Mouse (Mus musculus): ENCODE measurements around the gene Pphln1. TPM values are rescaled to one million over a fixed set of nuclear protein-coding genes. Genes with fewer than 3 reads are reported as not detected.

Pphln1 gene
- polyA plus RNA-seq, 1 experiment from 2014 or later = 52.1 TPM

GRCm38 (mm10) chr15:93474277-93474676 lies 76.1 kb downstream of the Pphln1 start:
- no peaks in the 10 kb centered on the region for H3K36me3 ChIP-seq
- H3K9ac ChIP-seq = no peak overlapping the region
- no peak overlapping the region for H3K4me3 ChIP-seq
- H3K4me2 ChIP-seq = no peak overlapping the region
- H3K4me1 ChIP-seq (replicated peaks) = peaks cover 30% of the 10 kb centered on the region
- H3K27me3 ChIP-seq (replicated peaks) = no peaks in the 10 kb centered on the region
- 47% methylated on average over 3 of the region's 3 CpGs for WGBS
- no peaks in the 10 kb centered on the region for H3K9me3 ChIP-seq (replicated peaks)
- H3K27ac ChIP-seq (ENCODE audit: poor library complexity, severe bottlenecking) = no peak overlapping the region
- no peak for ATAC-seq (ENCODE audit: insufficient number of reproducible peaks, low FRiP score)

GRCm38 (mm10) chr15:93475688-93476087 lies 77.5 kb downstream of the Pphln1 start:
- ATAC-seq (ENCODE audit: insufficient number of reproducible peaks, low FRiP score) = no peak
- Histone ChIP-seq H3K4me3 (no peak overlapping the region), H3K9me3 (replicated peaks) (no peaks in the 10 kb centered on the region), H3K4me2 (no peak overlapping the region), H3K27ac (ENCODE audit: poor library complexity, severe bottlenecking) (no peak overlapping the region), H3K36me3 (no peaks in the 10 kb centered on the region), H3K27me3 (replicated peaks) (no peaks in the 10 kb centered on the region), H3K4me1 (replicated peaks) (peaks cover 30% of the 10 kb centered on the region), H3K9ac (no peak overlapping the region)
- 79% methylated on average over 8 of the region's 8 CpGs for WGBS

GRCm38 (mm10) chr15:93477729-93478128 lies 79.6 kb downstream of the Pphln1 start:
- ATAC-seq (ENCODE audit: insufficient number of reproducible peaks, low FRiP score) = no peak
- no peaks in the 10 kb centered on the region for H3K9me3 ChIP-seq (replicated peaks)
- no peak overlapping the region for H3K4me2 ChIP-seq
- no peaks in the 10 kb centered on the region for H3K27me3 ChIP-seq (replicated peaks)
- H3K4me1 ChIP-seq (replicated peaks) = peaks cover 23% of the 10 kb centered on the region
- no peak overlapping the region for H3K27ac ChIP-seq (ENCODE audit: poor library complexity, severe bottlenecking)
- H3K36me3 ChIP-seq = no peaks in the 10 kb centered on the region
- H3K9ac ChIP-seq = no peak overlapping the region
- 65% methylated on average over 4 of the region's 4 CpGs for WGBS
- H3K4me3 ChIP-seq = no peak overlapping the region

GRCm38 (mm10) chr15:93478676-93479075 lies 80.5 kb downstream of the Pphln1 start:
- no peak for ATAC-seq (ENCODE audit: insufficient number of reproducible peaks, low FRiP score)
- no peaks in the 10 kb centered on the region for H3K36me3 ChIP-seq
- WGBS = 85% methylated on average over 3 of the region's 3 CpGs

GRCm38 (mm10) chr15:93479445-93479844 lies 81.3 kb downstream of the Pphln1 start:
- H3K36me3 ChIP-seq = no peaks in the 10 kb centered on the region

More at GRCm38 (mm10) chr15:93478676-93479075, 80.5 kb downstream of the Pphln1 start:
- Histone ChIP-seq H3K9me3 (replicated peaks) (no peaks in the 10 kb centered on the region), H3K4me3 (no peak overlapping the region), H3K4me2 (no peak overlapping the region), H3K27me3 (replicated peaks) (no peaks in the 10 kb centered on the region), H3K4me1 (replicated peaks) (peaks cover 18% of the 10 kb centered on the region), H3K27ac (ENCODE audit: poor library complexity, severe bottlenecking) (no peak overlapping the region), H3K9ac (no peak overlapping the region)

GRCm38 (mm10) chr15:93481112-93481511 lies 83.0 kb downstream of the Pphln1 start:
- no peak for ATAC-seq (ENCODE audit: insufficient number of reproducible peaks, low FRiP score)

More at GRCm38 (mm10) chr15:93479445-93479844, 81.3 kb downstream of the Pphln1 start:
- H3K4me1 ChIP-seq (replicated peaks) = peaks cover 12% of the 10 kb centered on the region
- WGBS = 74% methylated on average over 4 of the region's 4 CpGs
- no peak overlapping the region for H3K4me2 ChIP-seq
- H3K27ac ChIP-seq (ENCODE audit: poor library complexity, severe bottlenecking) = no peak overlapping the region
- H3K4me3 ChIP-seq = no peak overlapping the region
- no peaks in the 10 kb centered on the region for H3K27me3 ChIP-seq (replicated peaks)
- no peak overlapping the region for H3K9ac ChIP-seq
- ATAC-seq (ENCODE audit: insufficient number of reproducible peaks, low FRiP score) = no peak
- no peaks in the 10 kb centered on the region for H3K9me3 ChIP-seq (replicated peaks)

GRCm38 (mm10) chr15:93484261-93484710 lies 86.1 kb downstream of the Pphln1 start:
- WGBS = 81% methylated on average over 7 of the region's 7 CpGs
- Histone ChIP-seq H3K9ac (no peak overlapping the region), H3K4me3 (no peak overlapping the region), H3K4me2 (no peak overlapping the region), H3K36me3 (peaks cover 7% of the 10 kb centered on the region), H3K27me3 (replicated peaks) (no peaks in the 10 kb centered on the region), H3K27ac (ENCODE audit: poor library complexity, severe bottlenecking) (no peak overlapping the region), H3K4me1 (replicated peaks) (0 out of 2 replicates have a peak, but pooled peaks cover 9% of the 10 kb centered on the region), H3K9me3 (replicated peaks) (no peaks in the 10 kb centered on the region; the same call in 1 of the 2 replicates)
- ATAC-seq (ENCODE audit: insufficient number of reproducible peaks, low FRiP score) = no peak

More at GRCm38 (mm10) chr15:93481112-93481511, 83.0 kb downstream of the Pphln1 start:
- no peaks in the 10 kb centered on the region for H3K9me3 ChIP-seq (replicated peaks)
- no peak overlapping the region for H3K4me2 ChIP-seq
- no peaks in the 10 kb centered on the region for H3K36me3 ChIP-seq
- H3K9ac ChIP-seq = no peak overlapping the region
- WGBS = 85% methylated on average over 10 of the region's 10 CpGs
- peaks cover 12% of the 10 kb centered on the region; the same call in 1 of the 2 replicates for H3K4me1 ChIP-seq (replicated peaks)
- H3K27me3 ChIP-seq (replicated peaks) = no peaks in the 10 kb centered on the region
- no peak overlapping the region for H3K4me3 ChIP-seq
- no peak overlapping the region for H3K27ac ChIP-seq (ENCODE audit: poor library complexity, severe bottlenecking)

- 72% methylated on average over 3 of the region's 3 CpGs for WGBS
- Histone ChIP-seq H3K9me3 (replicated peaks) (no peaks in the 10 kb centered on the region; the same call in 1 of the 2 replicates), H3K27ac (ENCODE audit: poor library complexity, severe bottlenecking) (no peak overlapping the region), H3K36me3 (peaks cover 12% of the 10 kb centered on the region), H3K9ac (no peak overlapping the region), H3K4me2 (no peak overlapping the region), H3K27me3 (replicated peaks) (no peaks in the 10 kb centered on the region), H3K4me3 (no peak overlapping the region), H3K4me1 (replicated peaks) (0 out of 2 replicates have a peak, but pooled peaks cover 9% of the 10 kb centered on the region)
- no peak for ATAC-seq (ENCODE audit: insufficient number of reproducible peaks, low FRiP score)
Observed at GRCm38 (mm10) chr15:93485252-93485651, 87.1 kb downstream of the Pphln1 start.

GRCm38 (mm10) chr15:93486066-93486465 lies 87.9 kb downstream of the Pphln1 start:
- Histone ChIP-seq H3K9ac (no peak overlapping the region), H3K27ac (ENCODE audit: poor library complexity, severe bottlenecking) (no peak overlapping the region), H3K4me2 (no peak overlapping the region), H3K4me1 (replicated peaks) (0 out of 2 replicates have a peak, but pooled peaks cover 9% of the 10 kb centered on the region), H3K4me3 (no peak overlapping the region), H3K36me3 (peaks cover 19% of the 10 kb centered on the region), H3K9me3 (replicated peaks) (no peaks in the 10 kb centered on the region; the same call in 1 of the 2 replicates), H3K27me3 (replicated peaks) (no peaks in the 10 kb centered on the region)
- WGBS = 83% methylated on average over 7 of the region's 7 CpGs
- ATAC-seq (ENCODE audit: insufficient number of reproducible peaks, low FRiP score) = no peak

GRCm38 (mm10) chr15:93489597-93489996 lies 91.4 kb downstream of the Pphln1 start:
- no peak overlapping the region for H3K9ac ChIP-seq
- H3K9me3 ChIP-seq (replicated peaks) = no peaks in the 10 kb centered on the region; the same call in 1 of the 2 replicates
- H3K4me2 ChIP-seq = no peak overlapping the region
- H3K27me3 ChIP-seq (replicated peaks) = no peaks in the 10 kb centered on the region
- 0 out of 2 replicates have a peak, but pooled peaks cover 5% of the 10 kb centered on the region for H3K4me1 ChIP-seq (replicated peaks)
- peaks cover 19% of the 10 kb centered on the region for H3K36me3 ChIP-seq
- WGBS = 83% methylated on average over 4 of the region's 4 CpGs
- H3K4me3 ChIP-seq = no peak overlapping the region
- no peak overlapping the region for H3K27ac ChIP-seq (ENCODE audit: poor library complexity, severe bottlenecking)
- ATAC-seq (ENCODE audit: insufficient number of reproducible peaks, low FRiP score) = no peak

GRCm38 (mm10) chr15:93494700-93495099 lies 96.5 kb downstream of the Pphln1 start:
- peaks cover 32% of the 10 kb centered on the region for H3K36me3 ChIP-seq
- H3K4me3 ChIP-seq = no peak overlapping the region
- no peaks in the 10 kb centered on the region for H3K9me3 ChIP-seq (replicated peaks)
- no peak overlapping the region for H3K27ac ChIP-seq (ENCODE audit: poor library complexity, severe bottlenecking)
- H3K27me3 ChIP-seq (replicated peaks) = no peaks in the 10 kb centered on the region
- 71% methylated on average over 7 of the region's 7 CpGs for WGBS
- no peak overlapping the region for H3K9ac ChIP-seq
- H3K4me1 ChIP-seq (replicated peaks) = no peaks in the 10 kb centered on the region
- no peak for ATAC-seq (ENCODE audit: insufficient number of reproducible peaks, low FRiP score)
- no peak overlapping the region for H3K4me2 ChIP-seq

GRCm38 (mm10) chr15:93499866-93500265 lies 101.7 kb downstream of the Pphln1 start:
- Histone ChIP-seq H3K27ac (ENCODE audit: poor library complexity, severe bottlenecking) (no peak overlapping the region), H3K9ac (no peak overlapping the region), H3K9me3 (replicated peaks) (no peaks in the 10 kb centered on the region), H3K4me2 (no peak overlapping the region), H3K36me3 (peaks cover 76% of the 10 kb centered on the region), H3K27me3 (replicated peaks) (no peaks in the 10 kb centered on the region), H3K4me3 (no peak overlapping the region), H3K4me1 (replicated peaks) (no peaks in the 10 kb centered on the region)
- WGBS = 83% methylated on average over 9 of the region's 9 CpGs
- no peak for ATAC-seq (ENCODE audit: insufficient number of reproducible peaks, low FRiP score)

Measured in heart, embryonic 12.5 days (tissue).